Mouse (Mus musculus) testis, postnatal 14 days (tissue): ENCODE data around the gene Entpd5.

Experiments used
- DNase-seq: peaks from one replicate; pipeline ENCODE4 v3.0.0; 2021; ENCODE audit warnings: low spot score

The Entpd5 gene

DNA sequence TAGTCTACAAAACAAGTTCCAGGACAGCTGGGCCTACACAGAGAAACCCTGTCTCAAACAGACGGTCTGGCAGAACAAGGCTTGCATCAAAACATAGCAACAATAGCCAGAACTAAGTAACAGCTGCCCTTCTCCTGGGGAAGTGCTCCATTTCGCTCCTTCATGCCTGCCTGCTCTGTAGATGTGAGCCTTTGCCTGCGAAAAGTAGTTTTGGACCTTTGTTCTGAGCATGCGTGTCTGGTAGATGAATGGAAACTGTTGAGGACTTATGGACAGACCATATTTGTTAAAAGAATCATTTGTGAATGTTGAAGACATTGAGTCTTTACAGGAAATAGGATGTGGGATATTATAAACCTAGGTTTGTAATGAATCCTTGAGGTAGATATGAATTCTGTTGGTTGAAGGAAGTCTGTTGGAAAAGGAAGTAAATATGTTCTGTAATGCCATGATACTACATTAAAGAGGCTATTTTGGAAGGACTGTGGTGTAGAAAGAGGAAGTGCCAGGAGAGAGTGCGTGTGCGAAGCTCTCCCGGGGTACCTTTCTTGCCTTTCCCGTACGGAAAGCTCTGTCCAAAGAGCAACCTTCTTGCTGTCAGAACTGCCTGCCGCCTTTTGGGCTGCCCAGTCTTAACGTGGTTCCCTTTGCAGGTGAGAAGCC is 71.7 kb downstream of the Entpd5 start:
- DNase-seq: no peak

DNA sequence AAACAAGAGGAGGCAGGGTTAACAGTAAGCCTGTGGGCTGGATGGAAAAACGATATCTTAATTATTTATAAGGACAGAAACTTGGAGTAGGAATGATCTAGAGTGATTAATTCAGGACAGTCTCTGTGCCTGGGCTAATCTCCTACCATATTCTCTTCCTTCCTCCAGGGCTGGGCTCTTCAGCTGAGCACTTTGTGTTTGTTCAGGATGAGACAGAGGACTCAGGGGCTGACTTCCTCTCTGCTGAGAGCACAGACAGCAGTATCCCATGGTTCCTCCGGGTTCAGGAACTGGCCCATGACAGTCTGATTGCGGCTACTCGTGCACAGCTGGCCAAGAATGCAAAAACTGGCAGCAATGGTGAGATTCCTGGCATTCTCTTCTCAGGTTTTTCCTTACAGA is 81.7 kb downstream of the Entpd5 start:
- no peak for DNase-seq
